Mouse (Mus musculus) liver, postnatal 0 days (tissue): ENCODE data around the gene Cadm2.

Source experiments
- CTCF ChIP-seq: sonication (generic); IDR thresholded peaks from 2 replicates; pipeline ENCODE4 v1.5.1; 2016; ENCODE audit warnings: antibody characterized with exemption, low read depth
- EP300 ChIP-seq: IDR thresholded peaks from 2 replicates; pipeline ENCODE4 v1.6.1; 2016; ENCODE audit warnings: antibody characterized with exemption, low read depth, mild to moderate bottlenecking

- TF ChIP-seq EP300 (no peak), CTCF (no peak)
These were observed 377.1 kb downstream of the Cadm2 start for GRCm38 (mm10) chr16:67243598-67243997.
